Mouse (Mus musculus) left cerebral cortex, adult 8-10 months (tissue): Measurements from ENCODE around the gene Ppp1r12a. TPM values are rescaled to one million over a fixed set of nuclear protein-coding genes. Genes with fewer than 3 reads are reported as not detected.
A peak's percentile ranks its signal among the peaks of the same experiment; 100 is the strongest.

Experiments
- DNase-seq, 2 experiments: peaks; one replicate each; pipeline ENCODE4 v3.0.0; 2022; ENCODE audit warnings: low spot score in 2 of 2
- total RNA-seq, 4 experiments: library from RNA; stranded (reverse); gene quantifications; 2 replicates each; pipeline ENCODE4 v1.2.4; 2022

Ppp1r12a gene
- 100 to 1,000 TPM; 126 to 141 (median 127) TPM for total RNA-seq

- peak; percentile 89 to 95 for DNase-seq
Measured at GRCm38 (mm10) chr10:108161261-108162256, at the start of gene Ppp1r12a. Gene Ppp1r12a, plus strand, starts transcription at chr10:108162193.

GRCm38 (mm10) chr10:108113361-108114237 lies 48.4 kb upstream of the Ppp1r12a start:
- DNase-seq: no peak

- no peak for DNase-seq
Measured at GRCm38 (mm10) chr10:108118200-108119163, 43.5 kb upstream of the Ppp1r12a start.

GRCm38 (mm10) chr10:108119416-108119815 lies 42.6 kb upstream of the Ppp1r12a start:
- no peak for DNase-seq

GRCm38 (mm10) chr10:108124934-108125599 lies 36.9 kb upstream of the Ppp1r12a start:
- DNase-seq: no peak

- DNase-seq: no peak
Measured at GRCm38 (mm10) chr10:108129167-108129566, 32.8 kb upstream of the Ppp1r12a start.

- no peak for DNase-seq
Measured at GRCm38 (mm10) chr10:108131858-108132257, 30.1 kb upstream of the Ppp1r12a start.

GRCm38 (mm10) chr10:108133253-108133652 lies 28.7 kb upstream of the Ppp1r12a start:
- no peak for DNase-seq

- DNase-seq: no peak
Measured at GRCm38 (mm10) chr10:108133745-108134144, 28.2 kb upstream of the Ppp1r12a start.

GRCm38 (mm10) chr10:108138347-108138746 lies 23.6 kb upstream of the Ppp1r12a start:
- no peak for DNase-seq

GRCm38 (mm10) chr10:108139788-108140187 lies 22.2 kb upstream of the Ppp1r12a start:
- no peak for DNase-seq

- DNase-seq: no peak
Measured at GRCm38 (mm10) chr10:108140742-108141141, 21.3 kb upstream of the Ppp1r12a start.

- no peak for DNase-seq
Measured at GRCm38 (mm10) chr10:108143991-108144525, 17.9 kb upstream of the Ppp1r12a start.

- no peak for DNase-seq
Measured at GRCm38 (mm10) chr10:108145701-108146100, 16.3 kb upstream of the Ppp1r12a start.

GRCm38 (mm10) chr10:108147031-108147430 lies 15.0 kb upstream of the Ppp1r12a start:
- DNase-seq: no peak

- DNase-seq: no peak
Measured at GRCm38 (mm10) chr10:108153301-108153700, 8.7 kb upstream of the Ppp1r12a start.

- no peak for DNase-seq
Measured at GRCm38 (mm10) chr10:108155042-108155686, 6.8 kb upstream of the Ppp1r12a start.

- no peak for DNase-seq
Measured at GRCm38 (mm10) chr10:108155687-108156067, 6.3 kb upstream of the Ppp1r12a start.

GRCm38 (mm10) chr10:108156128-108156527 lies 5.9 kb upstream of the Ppp1r12a start:
- DNase-seq: no peak
